Mouse (Mus musculus) right cerebral cortex, postnatal 4 days (tissue): ENCODE measurements around the gene Srrm2.

Source experiments
- DNase-seq: peaks from one replicate; pipeline ENCODE4 v3.0.0-alpha.2; 2022

The Srrm2 gene

DNA sequence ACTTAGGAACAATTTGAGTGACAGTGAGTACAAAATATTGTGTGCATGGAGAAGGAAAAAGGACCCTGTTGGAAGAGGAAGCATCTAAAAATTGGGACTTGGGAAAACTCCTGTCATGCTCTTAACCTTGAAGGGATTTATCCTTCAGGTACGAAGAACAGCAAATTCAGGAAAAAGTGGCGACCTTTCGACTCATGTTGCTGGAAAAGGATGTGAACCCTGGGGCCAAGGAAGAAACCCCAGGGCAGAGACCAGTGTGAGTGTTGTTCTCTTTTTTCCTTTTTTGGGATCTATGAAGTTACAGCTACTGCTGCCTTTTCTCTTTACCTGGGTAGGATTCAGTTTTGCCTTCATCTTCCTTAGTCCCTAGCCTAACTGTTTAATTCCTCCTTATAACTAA, 17.6 kb downstream of the Srrm2 start:
- DNase-seq, result no peak

GRCm38 (mm10) chr17:23815641-23816040, 25.3 kb downstream of the Srrm2 start:
- DNase-seq, result no peak

DNA sequence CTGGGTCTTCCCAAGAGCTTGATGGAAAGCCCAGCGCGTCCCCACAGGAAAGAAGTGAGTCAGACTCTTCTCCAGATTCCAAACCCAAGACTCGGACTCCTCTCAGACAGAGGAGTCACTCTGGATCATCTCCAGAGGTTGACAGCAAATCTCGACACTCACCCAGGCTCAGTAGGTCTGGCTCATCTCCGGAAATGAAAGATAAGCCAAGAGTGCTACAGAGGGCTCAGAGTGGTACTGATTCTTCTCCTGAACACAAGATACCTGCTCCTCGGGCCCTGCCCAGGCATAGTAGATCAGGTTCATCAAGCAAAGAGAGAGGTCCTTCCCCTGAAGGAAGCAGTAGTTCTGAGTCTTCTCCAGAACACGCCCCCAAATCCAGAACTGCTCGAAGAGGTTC, 28.2 kb downstream of the Srrm2 start:
- DNase-seq, result no peak

GRCm38 (mm10) chr17:23819235-23819634, 28.9 kb downstream of the Srrm2 start:
- DNase-seq, result no peak

DNA sequence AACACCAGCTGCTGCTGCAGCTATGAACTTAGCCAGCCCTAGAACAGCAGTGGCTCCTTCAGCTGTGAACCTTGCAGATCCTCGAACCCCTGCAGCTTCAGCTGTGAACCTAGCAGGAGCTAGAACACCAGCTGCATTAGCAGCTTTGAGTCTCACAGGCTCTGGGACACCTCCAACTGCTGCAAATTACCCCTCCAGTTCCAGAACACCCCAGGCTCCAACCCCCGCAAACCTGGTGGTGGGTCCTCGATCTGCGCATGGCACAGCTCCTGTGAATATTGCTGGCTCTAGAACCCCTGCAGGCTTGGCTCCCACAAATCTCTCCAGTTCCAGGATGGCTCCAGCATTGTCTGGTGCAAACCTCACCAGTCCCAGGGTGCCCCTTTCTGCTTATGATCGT, 30.4 kb downstream of the Srrm2 start:
- DNase-seq, result no peak

DNA sequence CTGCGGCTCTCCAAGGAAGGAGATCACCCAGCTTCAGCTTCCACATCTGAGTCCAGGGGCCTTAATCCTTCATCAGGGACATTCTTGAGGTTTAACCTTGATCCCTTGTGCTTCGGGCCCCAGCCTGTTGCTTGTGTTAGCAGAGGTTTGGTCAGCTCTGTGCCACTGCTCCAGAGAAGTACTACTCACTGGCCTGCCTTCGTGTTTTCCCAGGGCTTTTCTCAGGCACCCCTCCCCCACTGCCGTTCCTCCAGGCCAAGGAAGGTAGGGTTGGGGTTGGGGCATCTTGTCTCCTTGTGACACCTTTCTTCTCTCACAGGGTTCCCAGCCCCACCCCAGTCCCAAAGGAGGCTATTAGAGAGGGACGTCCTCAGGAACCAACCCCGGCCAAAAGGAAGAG, 31.8 kb downstream of the Srrm2 start:
- no peak for DNase-seq

DNA sequence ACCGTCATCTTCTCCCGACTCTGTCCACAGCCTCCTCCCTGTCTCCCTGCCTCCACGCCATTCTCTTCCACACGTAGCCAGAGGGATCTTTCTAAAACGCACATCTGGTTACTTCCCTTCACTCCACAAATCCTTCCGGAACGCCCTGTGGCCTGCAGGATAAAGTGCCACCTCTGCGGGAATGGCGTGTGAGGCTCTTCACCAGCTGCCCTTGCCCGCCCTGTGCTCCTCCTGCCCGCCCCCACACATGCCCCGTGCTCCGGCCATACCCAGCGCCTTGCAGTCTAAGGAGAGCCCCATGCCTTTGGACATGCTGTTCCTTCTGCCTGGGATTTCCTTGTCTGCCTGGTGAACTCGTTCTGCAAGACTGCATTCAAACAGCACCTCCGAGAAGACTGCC, 32.7 kb downstream of the Srrm2 start:
- DNase-seq, result no peak

DNA sequence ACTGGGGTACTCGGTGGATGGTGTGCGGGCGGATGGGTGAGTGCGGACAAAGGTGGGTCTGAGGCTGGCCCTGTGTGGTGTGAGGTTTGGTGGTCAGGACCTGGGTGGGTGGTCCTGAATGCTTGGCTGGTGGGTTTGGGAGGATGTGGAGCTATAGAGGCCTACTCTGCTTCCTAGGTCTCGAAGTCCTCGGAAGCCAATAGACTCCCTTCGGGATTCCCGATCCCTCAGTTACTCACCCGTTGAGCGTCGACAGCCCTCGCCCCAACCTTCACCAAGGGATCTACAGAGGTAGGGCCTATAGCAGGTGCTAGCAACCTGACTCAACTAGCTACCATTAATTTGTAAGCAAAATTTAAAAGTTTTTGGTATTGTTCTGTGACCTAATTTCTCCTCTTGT, 33.3 kb downstream of the Srrm2 start:
- no peak for DNase-seq

- no peak for DNase-seq
Measured at GRCm38 (mm10) chr17:23825591-23825990, 35.3 kb downstream of the Srrm2 start.

- peak; percentile 66 for DNase-seq
Measured at GRCm38 (mm10) chr17:23828271-23829001, 38.1 kb downstream of the Srrm2 start.

DNA sequence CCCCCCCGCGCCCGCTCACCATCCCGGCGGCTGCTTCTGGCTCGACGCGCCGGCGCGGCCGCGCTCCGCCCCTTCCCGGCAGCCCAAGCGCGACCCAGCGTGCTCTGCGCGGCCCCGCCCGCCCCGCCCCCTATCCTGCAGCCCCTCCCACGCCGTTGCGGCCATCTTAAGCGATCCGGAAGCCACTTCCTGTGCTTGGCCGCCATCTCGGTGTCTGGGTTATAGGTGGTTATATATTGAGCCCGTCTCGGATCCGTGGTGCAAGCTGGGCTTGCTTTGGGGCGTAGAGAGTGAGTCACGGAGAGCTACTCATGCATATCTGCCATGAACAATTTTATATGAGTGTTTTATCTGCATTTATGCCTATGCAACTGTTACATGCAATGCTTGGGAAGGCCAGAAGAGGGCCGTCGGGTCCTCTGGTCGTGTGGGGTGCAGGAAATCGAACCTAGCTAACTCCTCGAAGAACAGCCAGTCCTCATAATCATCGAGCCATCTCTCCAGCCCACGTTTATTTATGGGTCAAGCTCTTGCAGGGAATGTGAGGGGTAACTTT, 38.8 kb downstream of the Srrm2 start, which contains the start of gene Elob:
TSS of gene Elob (minus strand) at position 73 of the 556 bp plus-strand sequence.
- peak; percentile 83 for DNase-seq

GRCm38 (mm10) chr17:23831201-23831600, 40.9 kb downstream of the Srrm2 start:
- no peak for DNase-seq

GRCm38 (mm10) chr17:23836006-23836575, 45.8 kb downstream of the Srrm2 start, which contains the start of gene Prss33:
TSS of gene Prss33 (minus strand) at chr17:23836056.
- no peak for DNase-seq

DNA sequence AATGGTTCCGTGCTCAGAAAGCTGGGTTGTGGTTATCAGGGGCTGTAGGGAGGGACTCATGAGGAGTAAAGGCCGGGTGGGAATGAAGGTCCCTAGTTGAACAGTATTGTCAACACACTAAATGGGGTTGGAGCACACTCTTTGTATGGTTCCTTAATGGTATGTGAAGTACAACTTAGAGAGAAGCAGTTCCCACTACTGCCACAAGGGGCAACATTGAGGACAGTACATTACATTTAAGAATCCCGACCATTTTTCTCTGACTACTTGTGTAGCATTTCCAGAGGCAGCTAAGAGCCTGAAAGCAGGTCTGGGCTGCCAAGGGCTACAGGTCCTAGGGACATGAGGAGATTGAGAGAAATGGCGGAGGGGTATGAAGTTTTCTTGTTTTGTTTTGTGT, 50.8 kb downstream of the Srrm2 start:
- DNase-seq, result peak; percentile 76

- DNase-seq, result no peak
Measured at GRCm38 (mm10) chr17:23843141-23843811, 52.9 kb downstream of the Srrm2 start.

GRCm38 (mm10) chr17:23843812-23844273, 53.5 kb downstream of the Srrm2 start, which contains the start of the genes Prss32 and Prss41:
TSS of gene Prss32 (plus strand) at chr17:23843855.
TSS of gene Prss41 (minus strand) at chr17:23844172.
- peak; percentile 63 for DNase-seq

DNA sequence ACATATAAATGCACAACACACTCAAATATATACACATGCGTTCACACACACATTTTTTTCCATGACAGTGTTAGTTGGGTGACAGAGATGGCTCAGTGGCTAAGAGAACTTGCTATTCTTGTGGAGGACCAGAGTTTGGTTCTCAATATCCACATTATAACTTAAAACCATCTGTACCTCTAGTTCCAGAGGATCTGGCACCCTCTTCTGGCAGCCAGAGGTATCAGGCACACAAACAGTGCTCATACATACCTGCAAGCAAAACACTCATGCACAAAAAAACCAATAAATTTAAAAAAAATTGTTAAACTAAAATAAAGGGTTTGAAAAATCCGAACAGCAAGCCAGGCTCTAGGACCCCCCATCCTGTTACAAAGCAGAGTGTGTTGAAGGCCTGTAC, 59.7 kb downstream of the Srrm2 start:
- no peak for DNase-seq

- DNase-seq, result peak; percentile 83
Measured at GRCm38 (mm10) chr17:23850853-23851749, 60.8 kb downstream of the Srrm2 start.

DNA sequence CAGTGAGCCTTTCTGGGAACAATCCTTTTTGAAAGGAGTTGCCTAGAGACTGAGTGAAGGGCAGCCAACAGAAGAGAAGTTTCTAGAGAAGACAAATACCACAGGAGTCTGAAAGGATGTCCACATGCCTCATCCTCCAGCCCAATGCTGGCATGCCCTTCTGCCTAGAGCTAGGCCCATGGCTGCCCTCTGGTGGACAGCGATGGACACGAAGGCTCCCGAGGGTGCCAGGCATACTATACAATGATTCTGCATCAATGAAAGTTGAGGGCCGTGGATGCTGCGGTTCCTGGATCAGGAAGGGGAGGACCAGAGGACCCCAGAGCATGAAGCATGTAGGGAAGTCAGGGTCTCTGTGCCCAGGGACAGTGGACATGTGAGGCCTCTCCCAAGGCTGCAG, 63.0 kb downstream of the Srrm2 start:
- peak; percentile 49 for DNase-seq

DNA sequence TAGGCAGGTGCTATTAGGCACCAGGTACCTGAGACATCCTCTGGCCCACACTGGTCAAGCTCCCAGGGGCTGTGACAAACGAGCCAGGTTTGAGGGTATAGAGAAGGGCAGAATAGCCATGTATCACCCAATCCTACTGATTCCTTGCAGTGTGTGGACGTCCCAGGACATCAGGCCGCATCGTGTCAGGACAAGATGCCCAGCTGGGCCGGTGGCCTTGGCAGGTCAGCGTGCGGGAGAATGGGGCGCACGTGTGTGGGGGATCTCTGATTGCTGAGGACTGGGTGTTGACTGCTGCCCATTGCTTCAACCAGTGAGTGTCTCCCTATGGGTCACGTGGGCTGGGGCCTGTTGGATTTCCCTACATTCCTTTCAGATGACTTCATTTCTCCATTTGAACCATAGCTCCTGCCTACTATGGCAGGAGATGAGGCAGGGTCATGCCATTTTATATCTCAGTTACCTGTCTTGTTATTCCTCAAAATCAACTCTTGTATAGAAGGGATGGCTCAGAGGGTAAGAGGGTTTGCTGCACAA, 64.0 kb downstream of the Srrm2 start:
- no peak for DNase-seq

DNA sequence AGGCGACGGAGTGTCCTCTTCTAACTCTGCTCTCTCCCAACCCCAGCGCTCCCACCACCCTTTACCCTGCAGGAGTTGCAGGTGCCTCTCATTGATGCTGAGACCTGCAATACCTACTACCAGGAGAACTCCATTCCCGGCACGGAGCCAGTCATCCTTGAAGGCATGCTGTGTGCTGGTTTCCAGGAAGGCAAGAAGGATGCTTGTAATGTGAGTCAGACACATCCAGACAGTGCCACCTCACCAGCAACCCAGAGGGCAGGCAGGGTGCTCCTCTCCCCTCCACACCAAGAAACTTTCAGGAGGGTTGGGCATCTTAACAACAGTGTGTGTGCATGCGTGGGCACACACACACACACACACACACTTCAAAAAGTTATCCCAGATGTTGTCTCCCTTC, 66.9 kb downstream of the Srrm2 start:
- no peak for DNase-seq

GRCm38 (mm10) chr17:23857913-23858312, 67.6 kb downstream of the Srrm2 start:
- DNase-seq, result no peak
